Mouse (Mus musculus) lung, postnatal 0 days (tissue): ENCODE measurements at regions not wholly inside any gene's neighbourhood (a gene's known extent, or its start where the extent isn't known, plus 50 kb on each side); places are given as distances from the start of the nearest gene placed in this dataset.

Source experiments
- ATAC-seq: fragments of 200-750 bp; cut with Nextera tagmentation; 2 replicates; pipeline ENCODE4 v1.8.0; 2017; ENCODE audit warnings: moderate library complexity
- DNase-seq: peaks from one replicate; pipeline ENCODE4 v3.0.0-alpha.2; 2016; ENCODE audit warnings: low spot score
- H3K27ac ChIP-seq: fragments of 300-500 bp; sonication (generic); 2 replicates; pipeline ENCODE4 v1.5.1; 2014; ENCODE audit warnings: antibody characterized with exemption, mild to moderate bottlenecking, low read length, mixed read lengths
- H3K27me3 ChIP-seq: fragments of 300-500 bp; sonication (generic); replicated peaks from 2 replicates; pipeline ENCODE4 v1.6.1; 2014; ENCODE audit warnings: low read length, mixed read lengths; ENCODE audit not compliant: insufficient read depth
- H3K36me3 ChIP-seq: fragments of 300-500 bp; sonication (generic); 2 replicates; pipeline ENCODE4 v1.6.1; 2014; ENCODE audit warnings: low read length, mixed read lengths; ENCODE audit not compliant: insufficient read depth
- H3K4me1 ChIP-seq: fragments of 300-500 bp; sonication (generic); 2 replicates; pipeline ENCODE4 v1.6.1; 2014; ENCODE audit warnings: antibody characterized with exemption, low read depth, low read length, mixed read lengths; ENCODE audit not compliant: insufficient read depth
- H3K4me2 ChIP-seq: fragments of 300-500 bp; sonication (generic); replicated peaks from 2 replicates; pipeline ENCODE4 v1.6.1; 2014; ENCODE audit warnings: low read depth, mild to moderate bottlenecking, low read length, moderate library complexity, mixed read lengths
- H3K4me3 ChIP-seq: fragments of 300-500 bp; sonication (generic); 2 replicates; pipeline ENCODE4 v1.5.1; 2014; ENCODE audit warnings: low read depth, low read length
- H3K9ac ChIP-seq: fragments of 300-500 bp; sonication (generic); replicated peaks from 2 replicates; pipeline ENCODE4 v1.6.1; 2014; ENCODE audit warnings: low read depth, mild to moderate bottlenecking
- H3K9me3 ChIP-seq: fragments of 300-500 bp; sonication (generic); 2 replicates; pipeline ENCODE4 v1.6.1; 2016; ENCODE audit warnings: low read length, mixed read lengths
- CTCF ChIP-seq: IDR thresholded peaks from 2 replicates; pipeline ENCODE4 v1.5.1; 2016; ENCODE audit warnings: antibody characterized with exemption, mild to moderate bottlenecking
- EP300 ChIP-seq: IDR thresholded peaks from 2 replicates; pipeline ENCODE4 v1.6.1; 2016; ENCODE audit warnings: antibody characterized with exemption, mild to moderate bottlenecking, control low read depth
- WGBS: fragments of 180-500 bp; shearing (Covaris S2); extraction: QIAGEN DNeasy Blood & Tissue Kit; methylation state at CpG from one replicate; pipeline ENCODE4 v1.1.7; 2014; 5-methylcytosine and 5-hydroxymethylcytosine counted together

- no peak overlapping the region for H3K4me2 ChIP-seq
- peak; percentile 62 for DNase-seq
- peaks cover 22% of the 10 kb centered on the region; the same call in 1 of the 2 replicates for H3K4me1 ChIP-seq
- WGBS = 19% methylated on average over 11 of the region's 11 CpGs
- H3K4me3 ChIP-seq = no peak overlapping the region
- H3K27me3 ChIP-seq = no peaks in the 10 kb centered on the region
- peak overlapping the region; percentile 73 for H3K27ac ChIP-seq
- no peaks in the 10 kb centered on the region for H3K9me3 ChIP-seq
- TF ChIP-seq EP300 (peak; percentile 93), CTCF (no peak)
- ATAC-seq = peak; percentile 45
- no peak overlapping the region for H3K9ac ChIP-seq
- H3K36me3 ChIP-seq = no peaks in the 10 kb centered on the region
Observed at GRCm38 (mm10) chr2:167851216-167851896, 80.5 kb upstream of the Ptpn1 start.

GRCm38 (mm10) chr2:167849999-167850552 is 81.8 kb upstream of the Ptpn1 start:
- Histone ChIP-seq H3K9ac (no peak overlapping the region), H3K27ac (no peak overlapping the region), H3K27me3 (no peaks in the 10 kb centered on the region), H3K4me3 (no peak overlapping the region), H3K9me3 (no peaks in the 10 kb centered on the region), H3K4me2 (no peak overlapping the region), H3K36me3 (no peaks in the 10 kb centered on the region), H3K4me1 (peaks cover 22% of the 10 kb centered on the region; the same call in 1 of the 2 replicates)
- 74% methylated on average over 10 of the region's 10 CpGs for WGBS
- no peak for DNase-seq
- TF ChIP-seq EP300 = no peak
- no peak for TF ChIP-seq CTCF
- ATAC-seq = no peak

DNA sequence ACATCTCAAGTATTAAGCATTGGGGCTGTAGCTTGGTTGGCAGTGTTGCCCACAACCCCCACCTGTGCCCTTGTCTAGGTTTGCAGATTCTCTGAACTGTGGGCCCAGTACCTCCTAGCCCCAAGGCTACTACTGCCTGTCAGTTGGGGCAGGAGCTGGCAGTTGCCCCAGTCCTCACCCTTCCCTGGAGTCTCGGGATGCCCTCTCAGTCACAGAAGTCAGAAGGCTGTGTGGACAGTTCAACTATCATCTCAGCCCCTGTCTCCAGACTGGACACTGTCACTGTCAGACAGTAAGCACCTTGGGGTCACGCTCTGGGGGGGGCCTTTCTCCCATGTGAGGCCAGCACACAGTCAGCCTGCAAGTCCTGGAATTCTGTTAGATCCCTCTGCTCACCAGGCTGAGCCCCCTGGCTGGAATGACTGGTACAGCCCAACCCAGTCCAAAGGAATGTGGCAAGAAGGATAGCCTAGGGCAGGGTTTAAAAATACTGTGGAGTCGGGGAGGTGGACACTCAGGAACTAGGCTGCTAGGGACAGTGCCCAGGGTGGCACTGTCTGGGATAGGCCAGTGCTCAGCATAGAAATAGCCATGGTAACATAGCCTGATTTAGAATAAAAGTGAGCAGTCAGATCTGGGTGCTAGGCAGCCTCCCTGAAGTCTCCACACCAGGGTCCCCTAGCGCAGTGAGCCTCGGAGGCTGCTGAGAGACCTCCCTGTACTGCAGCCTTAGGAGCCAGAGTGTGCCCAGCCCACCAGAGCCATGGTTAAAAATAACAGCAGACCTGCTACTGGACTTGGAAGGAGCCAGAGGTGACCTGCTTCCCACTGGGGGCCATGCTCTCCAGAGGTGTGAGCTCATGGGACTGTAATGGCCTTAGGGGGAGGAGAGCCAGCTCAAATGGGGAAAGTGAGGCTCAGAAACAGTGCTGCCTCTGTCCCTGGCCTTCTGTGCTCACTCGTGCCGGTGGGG is 83.1 kb upstream of the Ptpn1 start:
- Histone ChIP-seq H3K4me3 (no peak overlapping the region), H3K36me3 (no peaks in the 10 kb centered on the region), H3K4me2 (no peak overlapping the region), H3K9me3 (no peaks in the 10 kb centered on the region), H3K27ac (0 out of 2 replicates have a peak overlapping the region, but pooled peaks have one; percentile 4), H3K9ac (no peak overlapping the region), H3K27me3 (no peaks in the 10 kb centered on the region), H3K4me1 (peaks cover 29% of the 10 kb centered on the region)
- no peak for TF ChIP-seq EP300
- TF ChIP-seq CTCF = peak; percentile 43
- peak; percentile 23 for ATAC-seq
- DNase-seq = peak; percentile 23
- WGBS = 72% methylated on average over 7 of the region's 7 CpGs

- 72% methylated on average over 12 of the region's 12 CpGs for WGBS
- TF ChIP-seq CTCF (no peak), EP300 (no peak)
- Histone ChIP-seq H3K4me1 (peaks cover 26% of the 10 kb centered on the region), H3K9me3 (no peaks in the 10 kb centered on the region), H3K27me3 (no peaks in the 10 kb centered on the region), H3K36me3 (no peaks in the 10 kb centered on the region), H3K4me3 (no peak overlapping the region), H3K4me2 (no peak overlapping the region), H3K27ac (peak overlapping the region; percentile 35; the same call in 1 of the 2 replicates), H3K9ac (no peak overlapping the region)
- DNase-seq = no peak
- ATAC-seq = no peak
Observed at GRCm38 (mm10) chr2:167847281-167848077, 84.4 kb upstream of the Ptpn1 start.

DNA sequence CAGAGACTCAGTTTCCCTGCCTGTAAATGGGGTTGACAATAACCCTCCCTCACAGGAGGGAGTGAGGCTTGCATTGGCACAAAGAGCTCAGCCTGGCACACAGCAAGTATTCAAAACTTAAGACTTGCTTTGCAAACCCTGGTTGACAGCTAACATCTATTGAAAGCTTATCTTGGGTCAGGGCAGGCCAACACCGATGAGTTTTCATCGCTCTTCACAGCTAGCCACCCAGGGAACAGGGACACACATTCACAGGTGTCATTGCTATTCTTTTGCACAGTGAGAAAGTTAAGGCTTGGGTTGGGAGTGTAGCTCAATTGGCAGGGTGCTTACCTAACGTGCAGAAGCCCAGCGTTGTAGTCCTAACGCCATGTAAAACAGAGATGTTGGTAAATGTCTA is 86.5 kb upstream of the Ptpn1 start:
- no peak for ATAC-seq

More for the DNA sequence above, 86.5 kb upstream of the Ptpn1 start:
- H3K9ac ChIP-seq = no peak overlapping the region
- peaks cover 15% of the 10 kb centered on the region for H3K4me1 ChIP-seq
- no peak for TF ChIP-seq EP300
- TF ChIP-seq CTCF = no peak
- DNase-seq = no peak
- peak overlapping the region; percentile 80 for H3K27ac ChIP-seq
- H3K4me3 ChIP-seq = no peak overlapping the region
- H3K9me3 ChIP-seq = no peaks in the 10 kb centered on the region
- no peaks in the 10 kb centered on the region for H3K27me3 ChIP-seq
- H3K36me3 ChIP-seq = no peaks in the 10 kb centered on the region
- no peak overlapping the region for H3K4me2 ChIP-seq
- 91% methylated on average over 5 of the region's 5 CpGs for WGBS
